Mouse (Mus musculus): ENCODE measurements at regions not wholly inside any gene's neighbourhood (a gene's known extent, or its start where the extent isn't known, plus 50 kb on each side); places are given as distances from the start of the nearest gene placed in this dataset.

GRCm38 (mm10) chr13:54847764-54848183 lies 58.6 kb downstream of the Tspan17 start:
- DNase-seq, result no peak

DNA sequence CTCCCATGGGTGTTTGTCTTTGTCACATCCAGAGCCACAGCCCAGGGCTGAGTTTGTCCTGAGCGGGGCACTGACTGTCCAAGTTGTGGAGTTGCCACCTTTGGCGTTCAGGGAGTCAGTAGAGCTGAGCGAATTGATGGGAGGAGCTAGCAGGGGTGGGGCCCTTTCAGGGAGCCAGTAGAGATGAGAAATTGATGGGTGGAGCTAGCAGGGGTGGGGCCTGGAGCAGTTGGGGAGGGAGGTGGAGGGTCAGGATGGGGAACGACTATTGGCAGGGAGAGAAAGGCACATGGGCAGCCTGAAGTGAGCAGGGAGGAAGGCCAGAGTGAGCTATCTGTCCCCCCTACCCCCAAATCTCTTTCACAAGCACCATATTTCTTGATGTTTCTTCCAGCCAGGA lies 62.0 kb downstream of the Tspan17 start:
- DNase-seq, result no peak

- DNase-seq, result peak; percentile 1
These were observed 66.4 kb downstream of the Tspan17 start for GRCm38 (mm10) chr13:54855333-54856238.

- DNase-seq, result no peak
These were observed 73.8 kb downstream of the Tspan17 start for GRCm38 (mm10) chr13:54862931-54863330.

DNA sequence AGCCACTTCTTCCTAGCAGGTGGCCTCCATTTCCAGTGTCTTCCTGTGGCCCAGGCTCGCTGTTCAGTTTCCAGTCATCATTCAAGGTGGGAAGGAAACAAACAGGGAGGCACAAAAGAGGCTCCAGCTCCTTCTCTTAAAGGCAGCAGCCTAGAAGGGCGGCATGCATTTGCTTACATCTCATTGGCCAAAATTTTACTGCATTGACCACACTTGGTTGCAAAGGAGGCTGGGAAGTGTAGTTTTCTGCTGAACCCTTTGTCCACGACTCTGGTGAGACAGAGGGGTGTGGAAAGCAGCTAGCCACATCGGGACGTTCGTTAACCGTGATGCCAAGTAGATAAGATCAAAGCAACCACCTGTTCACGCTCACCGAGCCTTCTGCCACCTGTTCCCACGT lies 74.9 kb downstream of the Tspan17 start:
- DNase-seq, result no peak

DNA sequence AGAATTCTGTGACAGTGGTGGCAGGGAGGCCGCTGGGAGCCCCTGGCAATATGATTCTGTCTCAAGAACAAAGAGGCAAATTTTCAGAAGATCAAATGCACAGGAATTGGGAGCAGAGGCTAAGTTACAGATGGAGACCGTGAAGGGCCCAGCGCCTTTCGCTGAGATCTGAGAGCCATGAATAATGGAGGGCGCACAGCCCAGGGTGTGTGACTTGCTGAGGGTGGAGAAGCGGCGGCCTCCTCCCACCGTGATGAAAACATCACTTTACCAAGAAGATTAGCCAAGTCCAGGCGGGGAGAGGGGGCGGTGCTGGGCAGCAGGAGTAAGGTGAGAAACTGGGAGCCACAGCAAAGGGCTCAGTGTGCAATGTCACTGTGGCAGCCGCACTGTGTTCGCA lies 77.2 kb upstream of the Unc5a start:
- no peak for DNase-seq

- no peak for DNase-seq
These were observed 75.3 kb upstream of the Unc5a start for GRCm38 (mm10) chr13:54873882-54874281.

DNA sequence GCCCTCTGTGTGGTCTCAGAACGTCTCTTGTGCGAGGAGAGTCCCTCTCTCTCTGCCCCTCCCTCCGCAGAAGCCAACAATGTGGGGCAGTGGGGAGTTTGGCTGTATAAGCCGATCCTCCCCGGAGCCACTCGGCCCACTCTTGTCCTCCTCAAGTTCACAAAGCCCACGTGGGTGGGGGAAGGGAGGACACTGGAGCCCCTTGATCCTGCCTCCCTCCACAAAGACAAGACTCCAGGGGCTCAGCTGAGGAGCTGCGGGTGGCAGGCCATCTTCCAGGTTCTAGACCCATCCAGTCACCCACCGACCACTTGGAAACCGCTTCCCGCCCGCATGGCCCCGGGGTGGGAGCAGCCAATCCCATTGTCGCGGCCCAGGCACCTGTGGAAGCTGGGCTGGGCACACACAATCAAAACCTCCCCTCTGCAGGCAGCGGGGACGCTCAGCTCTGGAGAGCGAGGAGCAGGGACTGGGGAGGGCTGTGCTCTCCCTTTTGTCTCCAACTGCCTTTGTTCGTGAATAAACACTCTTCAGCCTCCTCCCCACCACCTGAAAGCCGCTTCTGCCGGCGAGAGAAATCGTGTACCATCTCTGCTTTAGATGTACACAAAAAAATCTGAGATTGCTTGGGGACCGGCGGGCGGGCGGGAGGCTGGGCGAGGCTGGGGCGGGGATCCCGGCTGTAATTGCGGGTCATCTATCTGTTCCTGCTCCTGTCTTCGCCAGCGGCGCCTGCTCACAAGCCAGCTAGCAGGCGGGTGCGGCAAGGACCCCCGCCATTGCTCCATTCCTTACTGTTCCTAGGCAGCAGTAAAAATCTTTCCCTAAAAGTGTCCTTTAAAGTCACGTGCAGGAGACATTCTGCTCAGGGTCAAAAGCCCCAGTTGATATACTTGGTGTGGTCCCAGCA lies 74.7 kb upstream of the Unc5a start:
- no peak for DNase-seq

- DNase-seq, result peak; percentile 16
These were observed 72.7 kb upstream of the Unc5a start for GRCm38 (mm10) chr13:54876556-54876955.

GRCm38 (mm10) chr13:54877656-54878055 lies 71.6 kb upstream of the Unc5a start:
- no peak for DNase-seq

DNA sequence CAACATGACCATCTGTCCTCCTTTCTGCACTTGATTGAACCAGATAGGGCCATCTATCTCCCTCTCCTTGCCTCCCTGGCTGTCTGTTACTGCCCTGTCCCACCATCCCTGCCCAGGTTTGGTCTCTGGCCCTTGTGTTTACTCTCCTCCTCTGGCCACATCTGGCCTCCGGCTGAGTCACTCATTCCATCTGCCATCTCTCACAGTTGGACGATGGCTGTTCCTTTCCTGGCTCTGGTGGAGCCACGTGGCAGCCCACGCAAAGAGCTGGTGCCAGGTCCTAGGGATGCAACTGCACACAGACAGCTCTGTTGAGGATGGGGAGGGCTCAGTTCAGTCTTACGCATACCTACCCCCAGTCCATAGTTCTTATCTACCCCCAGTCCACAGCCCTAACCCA lies 69.9 kb upstream of the Unc5a start:
- DNase-seq, result no peak

DNA sequence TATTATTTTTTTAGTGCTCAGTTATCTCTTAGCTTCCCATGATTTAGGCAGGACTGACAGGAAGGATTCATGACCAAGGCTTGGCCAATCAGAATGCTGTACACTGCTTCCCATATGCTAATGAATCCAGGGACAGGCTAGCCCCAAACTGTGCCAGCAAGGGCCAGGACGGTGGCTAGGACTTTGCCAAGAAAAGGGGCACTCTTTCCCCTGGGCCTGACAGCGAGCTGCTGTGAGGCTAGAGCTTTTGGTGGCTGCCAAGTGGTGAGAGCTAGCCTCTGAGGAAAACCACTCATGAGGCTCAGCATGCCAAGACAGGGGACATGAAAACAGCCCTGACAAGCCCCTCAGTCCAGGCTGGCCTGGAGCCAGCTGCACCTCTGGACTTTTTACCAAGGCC lies 69.0 kb upstream of the Unc5a start:
- DNase-seq, result no peak

DNA sequence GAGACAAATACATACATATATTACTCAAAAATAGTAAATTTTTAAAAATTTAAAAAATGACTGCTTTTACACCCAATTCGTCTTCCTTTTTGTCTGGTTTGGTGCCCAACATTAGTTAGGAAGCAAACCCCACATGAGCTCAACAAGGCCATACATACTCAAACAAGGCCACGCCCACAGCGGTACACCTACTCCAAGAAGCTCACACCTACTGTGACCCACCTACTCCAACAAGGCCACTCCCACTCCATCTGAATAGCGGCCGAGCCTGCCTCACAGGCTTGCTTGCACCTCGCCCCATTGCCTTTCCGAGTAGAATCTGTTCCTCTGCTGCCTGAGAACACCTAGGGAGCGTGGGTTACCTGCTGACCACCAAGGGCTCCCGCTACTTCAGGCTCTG lies 66.4 kb upstream of the Unc5a start:
- no peak for DNase-seq

GRCm38 (mm10) chr13:54883748-54884708 lies 65.2 kb upstream of the Unc5a start:
- no peak for DNase-seq

DNA sequence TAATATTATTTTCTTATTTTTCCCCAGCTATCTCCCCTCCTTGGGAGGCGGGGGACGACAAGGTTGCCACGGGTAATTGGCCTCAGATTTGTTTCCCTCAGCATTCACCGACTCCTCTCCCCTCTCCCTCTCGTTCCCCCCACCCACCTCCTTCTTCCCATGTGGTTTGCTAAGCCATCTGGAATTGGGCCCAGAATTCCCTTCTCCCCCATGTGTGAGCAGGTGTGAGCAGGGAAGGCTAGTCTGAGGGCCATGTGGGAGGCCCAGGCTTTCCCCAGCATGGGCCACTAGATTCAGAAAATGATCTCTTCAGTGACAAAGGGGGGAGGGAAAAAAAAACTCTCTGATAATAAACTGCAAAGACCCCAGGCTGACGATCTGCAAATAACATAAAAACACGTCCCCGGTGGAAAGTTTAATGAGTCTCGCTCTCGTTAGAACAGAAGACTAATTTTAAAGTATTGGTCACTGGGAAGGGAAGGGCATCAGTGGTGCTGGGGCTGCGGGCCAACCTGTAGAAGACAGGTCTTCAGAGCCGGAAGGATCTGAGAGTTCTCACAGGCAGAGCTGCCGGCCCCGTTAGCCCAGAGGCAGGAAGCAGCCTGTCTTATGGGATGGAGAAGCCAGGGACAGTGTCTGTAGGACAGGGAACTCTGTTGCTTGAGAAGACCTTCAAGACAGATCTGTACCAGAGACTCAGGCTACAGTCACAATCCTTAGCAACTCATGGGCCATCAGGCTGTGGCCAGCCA lies 64.3 kb upstream of the Unc5a start:
- no peak for DNase-seq

DNA sequence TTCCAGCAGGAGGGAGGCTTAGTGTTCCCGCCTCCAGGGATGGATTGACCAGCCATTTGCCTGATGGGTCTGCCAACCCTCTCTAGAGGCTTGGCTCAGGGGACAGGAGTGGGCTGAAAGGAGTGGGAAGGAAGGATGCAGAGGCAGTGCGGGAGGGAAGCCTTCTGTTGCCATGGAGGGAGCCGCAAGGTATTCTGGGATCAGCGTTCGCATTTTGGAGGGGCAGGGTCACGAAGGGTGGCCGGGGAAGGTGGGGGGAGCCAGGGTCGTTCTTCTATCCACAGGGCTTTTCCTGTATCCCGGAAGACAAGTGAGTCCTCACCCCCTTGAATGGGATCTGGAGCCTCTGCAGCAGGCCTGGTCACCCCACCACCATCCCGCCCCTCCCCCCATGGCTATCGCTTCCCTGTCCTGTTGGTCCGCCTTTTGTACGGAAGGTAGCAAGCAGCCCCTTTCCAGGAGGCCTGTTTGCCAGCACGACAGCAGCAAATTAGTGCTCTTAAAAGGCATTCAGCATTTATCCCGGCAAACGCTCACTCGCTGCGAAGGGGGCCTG lies 61.8 kb upstream of the Unc5a start:
- DNase-seq, result no peak

DNA sequence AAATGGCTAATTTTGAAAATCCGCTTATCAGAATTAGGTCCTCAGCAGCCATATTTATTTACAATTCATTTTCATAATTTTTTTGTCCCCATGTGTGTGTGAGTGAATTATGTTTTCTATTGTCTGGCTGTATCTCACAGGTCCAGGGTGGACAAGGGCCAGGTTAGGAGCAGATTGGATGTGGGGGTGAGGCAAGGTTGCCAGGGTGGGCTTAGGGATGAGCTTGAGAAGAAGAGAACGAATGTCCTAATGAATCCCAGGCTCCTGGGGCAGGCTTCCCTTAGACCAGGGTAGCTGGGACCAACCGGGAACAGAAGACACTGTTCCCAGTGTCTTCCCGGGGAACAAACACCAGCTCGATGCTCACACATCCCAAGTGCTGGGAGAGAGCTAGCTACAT lies 61.2 kb upstream of the Unc5a start:
- DNase-seq, result no peak

- no peak for DNase-seq
These were observed 59.4 kb upstream of the Unc5a start for GRCm38 (mm10) chr13:54889684-54890399.

DNA sequence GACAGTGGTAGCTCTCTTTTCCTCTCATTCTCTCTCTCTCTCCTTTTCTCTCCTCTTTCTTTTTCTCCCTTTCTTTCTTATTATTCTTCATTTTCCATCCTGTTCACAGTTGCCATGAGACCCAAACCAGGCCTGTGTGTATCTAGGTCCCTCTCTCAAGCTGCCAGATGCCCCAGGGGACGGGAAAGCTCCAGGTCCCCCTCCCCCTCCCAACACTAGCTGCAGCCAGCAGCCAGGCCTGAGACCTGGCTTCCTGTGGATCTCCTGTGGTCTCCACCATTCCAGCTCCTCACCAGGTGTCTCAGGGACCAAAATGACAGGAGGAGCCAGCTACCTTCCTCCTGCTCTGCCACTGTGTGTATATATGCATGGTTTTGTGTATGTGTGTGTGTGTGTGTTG lies 56.6 kb upstream of the Unc5a start:
- DNase-seq, result no peak

DNA sequence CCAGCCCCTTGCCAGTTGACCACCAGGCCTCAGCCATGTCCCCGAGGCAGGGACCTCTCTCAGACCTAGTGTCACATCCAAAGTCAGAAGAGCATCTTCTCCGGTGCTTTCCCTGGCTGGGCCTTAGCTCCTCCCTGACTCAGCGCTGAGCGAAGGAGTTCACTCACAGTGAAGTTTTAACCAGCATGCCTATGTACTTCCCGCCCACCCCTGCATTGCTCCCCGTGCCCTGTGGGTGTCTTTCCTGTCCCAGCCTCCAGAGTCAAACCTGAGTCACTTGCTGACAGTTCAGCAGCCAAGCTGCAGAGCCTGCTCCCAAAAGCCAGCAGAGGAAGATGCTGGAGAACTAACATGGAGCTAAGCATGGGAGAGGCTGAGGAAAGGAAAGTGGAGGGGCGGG lies 55.6 kb upstream of the Unc5a start:
- DNase-seq, result no peak

DNA sequence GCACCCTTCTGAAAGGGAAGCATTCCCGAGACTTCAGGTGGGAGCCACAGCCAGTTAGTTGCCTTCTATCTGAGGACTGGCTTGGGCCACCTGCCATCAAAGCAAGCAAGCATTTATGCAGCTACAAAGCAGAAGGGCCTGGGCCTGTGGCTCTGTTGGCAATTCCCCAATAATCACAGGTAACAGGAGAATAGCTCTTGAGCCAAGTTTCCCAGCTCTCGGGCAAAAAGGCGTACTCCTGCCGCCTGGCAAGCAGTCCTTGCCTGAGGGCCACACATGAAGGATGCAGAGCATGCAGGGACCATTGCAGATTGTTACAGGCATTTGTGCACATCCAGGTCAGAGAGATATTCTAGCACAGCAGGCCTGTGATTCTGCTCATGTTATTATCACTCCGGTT lies 53.2 kb upstream of the Unc5a start:
- no peak for DNase-seq

Data from lung, postnatal 14 days (tissue).